Mouse (Mus musculus) bone marrow macrophage, adult 2 months (primary cell): ENCODE data around the gene Gm10024.

Experiments
- CTCF ChIP-seq: IDR thresholded peaks from 2 replicates; pipeline ENCODE4 v1.5.1; 2012; ENCODE audit warnings: low read depth, mild to moderate bottlenecking, low read length, moderate library complexity
- POLR2A ChIP-seq: IDR thresholded peaks from 2 replicates; pipeline ENCODE4 v1.6.1; 2012; ENCODE audit warnings: mild to moderate bottlenecking, low read depth, low read length, borderline replicate concordance

DNA sequence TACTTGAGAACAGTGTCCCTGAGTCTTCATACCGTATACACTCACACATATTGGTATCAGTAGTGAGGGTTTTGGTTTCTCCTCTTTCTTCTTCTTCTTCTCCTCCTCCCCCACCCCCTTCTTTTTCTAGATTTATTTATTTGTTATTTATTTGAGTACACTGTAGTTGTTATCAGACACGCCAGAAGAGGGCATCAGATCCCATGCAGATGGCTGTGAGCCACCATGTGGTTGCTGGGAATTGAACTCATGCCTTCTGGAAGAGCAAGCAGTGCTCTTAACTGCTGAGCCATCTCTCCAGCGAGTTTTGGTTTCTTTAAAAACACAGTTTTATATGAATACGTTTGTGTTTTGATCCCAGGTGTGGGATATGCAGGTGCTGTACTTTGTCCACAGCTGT lies 17.0 kb downstream of the Gm10024 start:
- TF ChIP-seq POLR2A: no peak
- TF ChIP-seq CTCF: no peak
